ENCODE assay signal across 12 mouse cellular contexts in the genomic region with DNA sequence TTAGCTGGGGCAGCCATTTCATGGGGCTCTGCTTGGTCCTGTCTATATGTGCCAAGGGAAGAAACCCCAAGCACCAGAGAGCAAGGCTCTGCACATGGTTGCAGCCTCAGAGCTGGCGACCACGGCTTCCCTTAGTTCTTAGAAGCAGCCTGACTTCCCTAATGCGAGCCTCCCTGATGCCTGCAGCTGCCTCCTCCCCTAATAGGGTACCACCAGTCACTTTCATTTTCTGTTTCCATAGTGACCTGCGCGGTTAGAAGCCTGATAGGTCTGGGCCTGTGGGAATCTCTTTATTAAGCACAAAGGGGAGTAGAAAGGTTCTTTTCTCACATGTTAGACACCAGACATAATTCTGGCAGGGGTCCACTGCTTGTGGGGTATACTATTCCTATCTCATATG. TPM values are rescaled to one million over a fixed set of nuclear protein-coding genes. Genes with fewer than 3 reads are reported as not detected.
A peak's percentile ranks its signal among the peaks of the same experiment; 100 is the strongest.
DNase-seq lines count a peak whose midpoint lies in the region; ATAC-seq lines count a peak whose summit lies in the region.
"Had no signal": no experiment of that assay in that cellular context is flagged by ENCODE, and none has a peak within 500 bp of the region (broad histone marks: within the 10 kb centered on the region; RNA-seq: fewer than 3 reads in every experiment).

No protein-coding gene starts in this region.

- peak overlapping the region; percentile 46; the same call in 1 of the 2 replicates for H3K9ac ChIP-seq in hindbrain, embryonic 13.5 days
- peak overlapping the region; percentile 31; the same call in 1 of the 2 replicates for H3K9ac ChIP-seq in midbrain, embryonic 16.5 days (ENCODE audit: low read depth, low read length)
- no peak overlapping the region for H3K9ac ChIP-seq in kidney, embryonic 16.5 days (replicated peaks; ENCODE audit: low read length)
- H3K9ac ChIP-seq: liver, embryonic 15.5 days had no signal

- 0 out of 2 replicates have a peak overlapping the region, but pooled peaks have one; percentile 16 for H3K4me2 ChIP-seq in hindbrain, embryonic 13.5 days
- peak overlapping the region; percentile 29 for H3K4me2 ChIP-seq in midbrain, embryonic 16.5 days (ENCODE audit: low read length)
- no peak overlapping the region for H3K4me2 ChIP-seq in kidney, embryonic 16.5 days (replicated peaks; ENCODE audit: low read depth, low read length)
- H3K4me2 ChIP-seq: liver, embryonic 15.5 days had no signal

- DNase-seq in embryo, embryonic 10.5 days (ENCODE audit: low spot score) = peak; percentile 34
- no peak for DNase-seq in urinary bladder, postnatal 4 days (ENCODE audit: low spot score in 2 of 2)
- no peak for DNase-seq in kidney, postnatal 14 days
- no peak for DNase-seq in right cerebral cortex, postnatal 25 days
- DNase-seq: cerebellum, postnatal 36 days; heart, postnatal 36 days; thymus, postnatal 25 days had no signal

- peak overlapping the region; percentile 85 for H3K27ac ChIP-seq in hindbrain, embryonic 13.5 days
- peak overlapping the region; percentile 87 for H3K27ac ChIP-seq in midbrain, embryonic 16.5 days (ENCODE audit: low read length)
- no peak overlapping the region for H3K27ac ChIP-seq in kidney, embryonic 16.5 days (ENCODE audit: low read length)
- H3K27ac ChIP-seq: liver, embryonic 15.5 days had no signal

- H3K4me3 ChIP-seq in hindbrain, embryonic 13.5 days = no peak overlapping the region
- H3K4me3 ChIP-seq in midbrain, embryonic 16.5 days (ENCODE audit: low read depth, low read length) = no peak overlapping the region
- H3K4me3 ChIP-seq in kidney, embryonic 16.5 days (ENCODE audit: low read length) = no peak overlapping the region
- H3K4me3 ChIP-seq: liver, embryonic 15.5 days had no signal

- H3K36me3 ChIP-seq in hindbrain, embryonic 13.5 days = no peaks in the 10 kb centered on the region
- no peaks in the 10 kb centered on the region for H3K36me3 ChIP-seq in midbrain, embryonic 16.5 days (ENCODE audit: control insufficient read depth, insufficient read depth, low read length)
- no peaks in the 10 kb centered on the region for H3K36me3 ChIP-seq in kidney, embryonic 16.5 days (ENCODE audit: insufficient read depth, low read length)
- H3K36me3 ChIP-seq: liver, embryonic 15.5 days had no signal

- H3K4me1 ChIP-seq in hindbrain, embryonic 13.5 days (replicated peaks) = peaks cover 42% of the 10 kb centered on the region
- peaks cover 30% of the 10 kb centered on the region for H3K4me1 ChIP-seq in midbrain, embryonic 16.5 days (ENCODE audit: control insufficient read depth, insufficient read depth, low read length)
- no peaks in the 10 kb centered on the region for H3K4me1 ChIP-seq in kidney, embryonic 16.5 days (ENCODE audit: insufficient read depth, low read length)
- H3K4me1 ChIP-seq: liver, embryonic 15.5 days had no signal

- WGBS in hindbrain, embryonic 13.5 days = 23% methylated on average over 5 of the region's 5 CpGs
- 4% methylated on average over 5 of the region's 5 CpGs for WGBS in midbrain, embryonic 16.5 days
- 59% methylated on average over 5 of the region's 5 CpGs for WGBS in kidney, embryonic 16.5 days

- 0 out of 2 replicates have a peak, but pooled peaks cover 6% of the 10 kb centered on the region for H3K27me3 ChIP-seq in hindbrain, embryonic 13.5 days
- H3K27me3 ChIP-seq in midbrain, embryonic 16.5 days (ENCODE audit: control insufficient read depth, insufficient read depth, low read depth, low read length) = 0 out of 2 replicates have a peak, but pooled peaks cover 2% of the 10 kb centered on the region
- H3K27me3 ChIP-seq in kidney, embryonic 16.5 days (ENCODE audit: insufficient read depth, low read length) = no peaks in the 10 kb centered on the region
- H3K27me3 ChIP-seq: liver, embryonic 15.5 days had no signal

- H3K9me3 ChIP-seq in hindbrain, embryonic 13.5 days = no peaks in the 10 kb centered on the region
- H3K9me3 ChIP-seq in midbrain, embryonic 16.5 days (replicated peaks; ENCODE audit: control insufficient read depth, low read length, poor library complexity, severe bottlenecking) = no peaks in the 10 kb centered on the region
- no peaks in the 10 kb centered on the region for H3K9me3 ChIP-seq in kidney, embryonic 16.5 days (ENCODE audit: low read length)
- H3K9me3 ChIP-seq: liver, embryonic 15.5 days had no signal

- peak; percentile 98 for ATAC-seq in CD4-positive, CD25-positive, alpha-beta regulatory T cell, adult 4 months
- ATAC-seq in hindbrain, embryonic 13.5 days (ENCODE audit: low FRiP score) = peak; percentile 49
- ATAC-seq in midbrain, embryonic 16.5 days = peak; percentile 86
- no peak for ATAC-seq in kidney, embryonic 16.5 days (ENCODE audit: low FRiP score, low TSS enrichment)

RNA-seq across cellular contexts. Expression of a gene that starts 20.7 kb away (rescaled TPM):
- polyA plus RNA-seq in CD4-positive, CD25-positive, alpha-beta regulatory T cell, adult 4 months (2017; shearing (Covaris generic)) = not detected
- polyA plus RNA-seq in hindbrain, embryonic 13.5 days (2015; fragmentation: Nextera tagmentation; extraction: Ambion mirVana) = 1.5 and 1.7 TPM in 2 replicates
- polyA plus RNA-seq in midbrain, embryonic 16.5 days (2015; fragmentation: Nextera tagmentation; extraction: Ambion mirVana) = 3.0 and 4.5 TPM in 2 replicates
- polyA plus RNA-seq in kidney, embryonic 16.5 days (2015; fragmentation: Nextera tagmentation; extraction: Ambion mirVana) = 0.25 TPM in 1 of 2 replicates, not detected in the other
- polyA plus RNA-seq: liver, embryonic 15.5 days had no signal
